Comparison of ENCODE assay signal across 8 mouse cellular contexts in genomic region chr2:69043431-69044118, GRCm38 (mm10).
DNase-seq lines count a peak whose midpoint lies in the region; ATAC-seq and TF ChIP-seq lines count a peak whose summit lies in the region.

No protein-coding gene starts in this region.

- no peaks in the 10 kb centered on the region for H3K36me3 ChIP-seq in testis, adult 2 months (ENCODE audit: control insufficient read depth, insufficient read depth, low read length)
- no peaks in the 10 kb centered on the region for H3K36me3 ChIP-seq in hindbrain, postnatal 0 days (ENCODE audit: insufficient read depth, low read length)
- no peaks in the 10 kb centered on the region for H3K36me3 ChIP-seq in limb, embryonic 15.5 days
- no peaks in the 10 kb centered on the region for H3K36me3 ChIP-seq in midbrain, embryonic 15.5 days (replicated peaks)

- no peaks in the 10 kb centered on the region for H3K27me3 ChIP-seq in testis, adult 2 months (ENCODE audit: control insufficient read depth, insufficient read depth, low read length)
- no peaks in the 10 kb centered on the region for H3K27me3 ChIP-seq in hindbrain, postnatal 0 days (ENCODE audit: insufficient read depth, low read length)
- H3K27me3 ChIP-seq in limb, embryonic 15.5 days: no peaks in the 10 kb centered on the region
- H3K27me3 ChIP-seq in midbrain, embryonic 15.5 days (replicated peaks): no peaks in the 10 kb centered on the region

- H3K4me3 ChIP-seq in testis, adult 2 months (ENCODE audit: control insufficient read depth, low read depth, low read length): no peak overlapping the region
- H3K4me3 ChIP-seq in bone marrow, adult 2 months (replicated peaks; ENCODE audit: control insufficient read depth, low read depth, low read length): no peak overlapping the region
- H3K4me3 ChIP-seq in embryonic fibroblast, embryonic 13.5 days (ENCODE audit: insufficient read depth, low read length): no peak overlapping the region
- H3K4me3 ChIP-seq in hindbrain, postnatal 0 days (ENCODE audit: low read length): no peak overlapping the region
- H3K4me3 ChIP-seq in limb, embryonic 15.5 days: no peak overlapping the region
- H3K4me3 ChIP-seq in midbrain, embryonic 15.5 days: no peak overlapping the region

- TF ChIP-seq CTCF in testis, adult 2 months (IDR thresholded peaks at IDR 0.05; ENCODE audit: control insufficient read depth, insufficient read depth, insufficient replicate concordance, low read depth, low read length): peak; percentile 15; the same call in 1 of the 2 replicates
- TF ChIP-seq CTCF in bone marrow, adult 2 months (IDR thresholded peaks at IDR 0.05; ENCODE audit: control insufficient read depth, insufficient read depth, low read length): peak; percentile 73
- TF ChIP-seq CTCF in embryonic fibroblast, embryonic 13.5 days (IDR thresholded peaks at IDR 0.05; ENCODE audit: borderline replicate concordance, insufficient read depth, low read length): peak; percentile 71; the same call in 1 of the 2 replicates
- TF ChIP-seq CTCF in hindbrain, postnatal 0 days (IDR thresholded peaks at IDR 0.05; ENCODE audit: low read depth): peak; percentile 87

- H3K9me3 ChIP-seq in hindbrain, postnatal 0 days (ENCODE audit: low read length): no peaks in the 10 kb centered on the region
- no peaks in the 10 kb centered on the region for H3K9me3 ChIP-seq in limb, embryonic 15.5 days
- H3K9me3 ChIP-seq in midbrain, embryonic 15.5 days: no peaks in the 10 kb centered on the region

- no peak overlapping the region for H3K27ac ChIP-seq in testis, adult 2 months (ENCODE audit: control insufficient read depth, insufficient read depth, low read depth, low read length)
- H3K27ac ChIP-seq in bone marrow, adult 2 months (ENCODE audit: control insufficient read depth, insufficient read depth, low read depth, low read length, poor library complexity): no peak overlapping the region
- no peak overlapping the region for H3K27ac ChIP-seq in embryonic fibroblast, embryonic 13.5 days (ENCODE audit: insufficient read depth, low read length)
- no peak overlapping the region for H3K27ac ChIP-seq in hindbrain, postnatal 0 days
- H3K27ac ChIP-seq in limb, embryonic 15.5 days: no peak overlapping the region
- no peak overlapping the region for H3K27ac ChIP-seq in midbrain, embryonic 15.5 days

- no peak overlapping the region for H3K9ac ChIP-seq in hindbrain, postnatal 0 days (replicated peaks; ENCODE audit: low read length)
- no peak overlapping the region for H3K9ac ChIP-seq in limb, embryonic 15.5 days
- H3K9ac ChIP-seq in midbrain, embryonic 15.5 days: no peak overlapping the region

- no peak for TF ChIP-seq POLR2A in testis, adult 2 months (IDR thresholded peaks at IDR 0.05; ENCODE audit: control insufficient read depth, low read depth, low read length)
- no peak for TF ChIP-seq POLR2A in bone marrow, adult 2 months (IDR thresholded peaks at IDR 0.05; ENCODE audit: borderline replicate concordance, control insufficient read depth, low read depth, low read length)
- no peak for TF ChIP-seq POLR2A in embryonic fibroblast, embryonic 13.5 days (IDR thresholded peaks at IDR 0.05; ENCODE audit: low read depth, low read length)

- DNase-seq in testis, postnatal 10 days (ENCODE audit: low spot score): no peak
- peak; percentile 80 for DNase-seq in hindbrain, postnatal 0 days (ENCODE audit: low spot score)
- peak; percentile 68 for DNase-seq in thymus, postnatal 4 days

- 0 out of 2 replicates have a peak, but pooled peaks cover 3% of the 10 kb centered on the region for H3K4me1 ChIP-seq in testis, adult 2 months (ENCODE audit: control insufficient read depth, insufficient read depth, low read length)
- no peaks in the 10 kb centered on the region for H3K4me1 ChIP-seq in bone marrow, adult 2 months (ENCODE audit: control insufficient read depth, insufficient read depth, low read length)
- H3K4me1 ChIP-seq in embryonic fibroblast, embryonic 13.5 days (ENCODE audit: control insufficient read depth, insufficient read depth, low read length): peaks cover 3% of the 10 kb centered on the region; the same call in 1 of the 2 replicates
- no peaks in the 10 kb centered on the region for H3K4me1 ChIP-seq in hindbrain, postnatal 0 days (ENCODE audit: insufficient read depth, low read length)
- no peaks in the 10 kb centered on the region for H3K4me1 ChIP-seq in limb, embryonic 15.5 days
- 0 out of 2 replicates have a peak, but pooled peaks cover 3% of the 10 kb centered on the region for H3K4me1 ChIP-seq in midbrain, embryonic 15.5 days

- ATAC-seq in hindbrain, postnatal 0 days: peak; percentile 52
- ATAC-seq in limb, embryonic 15.5 days (ENCODE audit: insufficient number of reproducible peaks, low FRiP score, low TSS enrichment, low read depth): peak; percentile 24; the same call in 1 of the 2 replicates
- ATAC-seq in midbrain, embryonic 15.5 days (replicated peaks): peak; percentile 51; the same call in 1 of the 2 replicates

- WGBS in bone marrow, adult 2 months: 72% methylated on average over 4 of the region's 4 CpGs
- WGBS in hindbrain, postnatal 0 days: 65% methylated on average over 4 of the region's 4 CpGs
- 56% methylated on average over 4 of the region's 4 CpGs for WGBS in limb, embryonic 15.5 days
- 68% methylated on average over 4 of the region's 4 CpGs for WGBS in midbrain, embryonic 15.5 days

- H3K4me2 ChIP-seq in hindbrain, postnatal 0 days (ENCODE audit: low read depth, low read length): no peak overlapping the region
- no peak overlapping the region for H3K4me2 ChIP-seq in limb, embryonic 15.5 days
- no peak overlapping the region for H3K4me2 ChIP-seq in midbrain, embryonic 15.5 days

Comparison
In these comparisons a context has a peak if more than half of its experiments do, and no peak if none do; other contexts are left out.
1. CTCF ChIP-seq: peak in every context shown above with its lines; median percentile 87 in hindbrain, postnatal 0 days; 73 in bone marrow, adult 2 months; 71 in embryonic fibroblast, embryonic 13.5 days; 15 in testis, adult 2 months.